Mouse (Mus musculus) 3134 (cell line): ENCODE data around the gene Ier3.

Source experiments
- DNase-seq: peaks from one replicate; pipeline ENCODE4 v3.0.0-alpha.2; 2011; ENCODE audit warnings: low spot score; ENCODE audit not compliant: insufficient read length; ENCODE audit errors: extremely low read depth

Ier3 gene

DNA sequence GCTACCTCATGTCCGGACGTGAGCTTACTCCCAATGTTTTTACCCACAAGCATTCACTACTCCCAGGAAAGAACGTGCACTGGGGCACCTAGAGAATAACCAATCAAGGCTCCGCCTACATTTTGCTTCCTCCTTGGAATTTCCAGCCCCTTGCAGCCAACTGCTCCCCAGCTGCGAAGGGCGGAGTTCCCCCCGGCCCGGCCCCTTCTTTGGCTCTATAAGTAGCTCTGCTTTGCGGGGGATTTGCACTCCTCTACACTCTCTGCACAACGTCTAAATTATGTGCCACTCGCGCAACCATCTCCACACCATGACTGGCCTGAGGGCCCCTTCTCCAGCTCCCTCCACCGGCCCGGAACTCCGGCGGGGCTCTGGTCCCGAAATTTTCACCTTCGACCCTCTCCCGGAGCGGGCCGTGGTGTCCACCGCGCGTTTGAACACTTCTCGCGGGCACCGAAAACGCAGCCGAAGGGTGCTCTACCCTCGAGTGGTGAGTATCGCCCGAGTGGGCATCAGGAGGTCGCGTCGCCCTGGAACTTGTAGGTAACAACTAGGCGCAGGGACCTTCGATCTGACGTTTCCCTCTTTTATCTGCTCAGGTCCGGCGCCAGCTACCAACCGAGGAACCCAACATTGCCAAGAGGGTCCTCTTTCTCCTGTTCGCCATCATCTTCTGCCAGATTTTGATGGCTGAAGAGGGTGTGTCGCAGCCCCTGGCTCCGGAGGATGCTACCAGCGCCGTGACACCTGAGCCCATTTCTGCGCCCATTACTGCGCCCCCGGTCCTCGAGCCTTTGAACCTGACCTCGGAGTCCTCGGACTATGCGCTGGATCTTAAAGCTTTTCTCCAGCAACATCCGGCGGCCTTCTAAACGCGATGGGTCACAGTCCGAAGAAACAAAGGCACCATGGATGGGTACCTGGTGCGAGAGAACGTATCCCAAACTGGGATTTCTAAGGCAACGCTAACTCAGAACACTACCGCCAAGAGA, at the start of gene Ier3:
Gene Ier3 (plus strand): TSS at position 246 of the 992 bp plus-strand sequence.
- peak; percentile 93 for DNase-seq

DNA sequence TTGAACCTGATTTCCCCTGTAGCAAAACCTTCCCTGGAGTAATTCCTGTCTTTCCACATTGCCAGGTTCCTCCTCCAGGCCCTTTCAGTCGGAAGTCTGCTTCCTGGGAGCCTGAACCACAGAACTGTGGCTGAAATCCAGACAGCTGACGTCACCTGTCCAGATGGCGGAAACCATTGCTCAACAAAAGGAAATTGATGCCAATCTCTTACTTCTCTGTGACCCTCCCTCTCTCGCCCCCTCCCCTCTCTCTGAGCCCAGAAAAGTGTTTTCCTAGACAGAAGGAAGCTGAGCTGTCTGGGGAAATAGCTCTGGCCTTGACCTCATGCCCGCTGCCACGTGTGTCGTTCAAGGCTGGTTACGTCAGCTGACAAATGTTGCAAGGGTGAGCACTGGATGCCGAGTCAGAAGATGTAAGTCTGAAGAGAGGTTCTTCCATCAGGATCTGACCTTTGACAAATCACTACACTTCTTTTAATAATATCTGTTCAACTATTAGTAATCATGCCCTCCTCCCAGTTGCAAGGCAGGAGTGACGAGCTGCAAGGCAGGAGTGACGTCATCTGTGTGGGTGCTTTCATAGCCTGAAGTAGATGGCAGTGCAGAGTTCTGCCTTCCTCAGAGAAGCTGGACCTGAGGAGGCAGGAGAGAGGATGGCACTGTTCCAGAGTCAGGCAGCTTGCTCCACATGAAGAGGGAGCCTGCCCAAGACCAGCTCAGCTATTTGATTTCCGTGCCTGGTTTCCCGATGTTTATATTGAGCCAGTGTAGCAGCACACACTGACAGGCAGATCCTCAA, 44.5 kb upstream of the Ier3 start:
- peak; percentile 80 for DNase-seq

DNA sequence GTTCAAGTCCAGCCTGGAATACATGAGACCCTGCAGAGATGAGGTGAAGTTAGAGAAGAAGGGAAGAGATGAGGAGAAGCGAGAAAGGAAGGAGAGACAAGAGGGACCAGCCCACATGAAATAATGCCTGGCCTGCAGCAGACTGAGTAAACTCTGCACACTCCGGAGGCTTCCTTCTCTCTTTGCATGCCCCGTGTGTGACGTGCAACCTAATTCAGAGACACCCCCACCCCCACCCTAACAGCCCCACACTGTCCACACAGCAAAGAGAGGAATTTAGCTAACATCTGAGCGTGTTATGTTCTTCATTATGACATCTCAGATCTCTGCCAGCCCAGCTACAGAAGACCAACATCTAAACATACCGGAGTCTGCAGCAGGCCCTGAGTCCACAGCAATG, 42.5 kb upstream of the Ier3 start:
- no peak for DNase-seq

DNA sequence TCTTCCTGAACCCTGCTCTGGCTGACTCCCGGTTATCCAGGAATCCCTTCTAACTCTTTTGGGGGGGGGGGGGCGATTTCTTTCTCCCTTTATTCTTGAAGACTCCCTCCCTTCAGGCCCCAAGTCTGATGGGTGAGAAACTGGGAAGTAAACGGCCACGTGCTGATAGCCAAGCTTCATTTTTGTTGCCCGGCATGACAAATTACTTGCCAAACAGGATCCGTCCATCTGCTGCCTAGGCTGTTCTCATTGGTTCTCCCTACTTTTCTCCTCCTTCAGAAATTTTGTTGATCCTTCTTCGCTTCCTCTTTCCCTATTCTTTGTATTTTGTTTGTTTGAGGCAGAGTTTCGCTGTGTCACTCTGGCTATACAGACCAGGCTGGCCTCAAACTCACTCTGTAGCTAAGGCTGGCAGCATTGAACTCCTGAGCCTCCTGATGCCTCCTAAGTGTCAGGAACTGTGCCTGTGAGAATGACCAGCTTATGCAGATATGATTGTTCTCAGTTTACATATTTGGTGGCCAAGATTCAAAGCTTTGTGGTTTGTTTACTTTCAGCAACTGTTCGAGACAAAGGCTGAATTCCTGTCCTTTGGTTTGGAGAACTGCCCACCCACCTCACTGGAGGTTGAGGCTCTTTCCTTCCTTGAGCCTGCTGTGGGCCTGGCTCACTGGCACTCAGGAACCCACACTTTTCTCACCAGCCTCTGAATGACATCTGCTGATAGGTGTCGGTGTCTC, 41.8 kb upstream of the Ier3 start:
- peak; percentile 21 for DNase-seq

DNA sequence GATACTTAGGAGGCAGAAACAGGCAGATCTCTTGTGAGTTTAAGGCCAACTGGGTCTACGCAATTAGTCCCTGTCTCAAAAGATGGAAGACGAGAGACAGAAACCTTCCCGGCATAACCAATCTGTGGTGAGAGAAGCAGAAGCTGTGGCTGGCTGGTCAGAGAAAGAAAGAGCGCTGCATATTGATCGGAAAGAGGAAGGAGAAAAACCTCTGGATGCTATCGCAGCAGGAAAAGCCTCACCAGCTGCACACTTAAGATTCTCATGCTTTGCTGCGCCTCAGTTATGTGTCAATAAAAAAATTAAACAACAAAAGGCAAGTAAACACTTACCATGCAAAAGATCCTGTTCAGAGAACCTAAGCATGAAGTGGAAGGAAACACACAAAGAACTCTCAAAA, 41.1 kb upstream of the Ier3 start:
- no peak for DNase-seq

DNA sequence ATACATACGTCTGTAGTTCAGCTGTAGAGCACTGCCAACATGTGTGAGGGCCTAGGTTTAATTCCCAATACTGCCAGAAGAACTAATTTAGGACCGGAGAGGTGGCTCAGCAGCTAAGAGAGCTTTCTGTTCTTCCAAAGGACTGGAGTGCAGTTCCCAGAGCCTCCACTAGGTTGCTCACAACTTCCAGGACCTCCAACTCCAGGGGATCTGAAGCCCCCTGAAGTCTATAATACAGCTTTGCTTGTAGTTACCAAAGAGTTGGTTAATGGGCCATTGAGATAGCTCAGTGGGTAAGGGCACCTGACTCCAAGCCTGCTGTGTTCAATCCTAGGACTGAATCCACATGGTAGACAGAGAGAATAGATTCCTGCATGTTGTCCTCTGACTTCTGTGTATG, 39.1 kb upstream of the Ier3 start:
- no peak for DNase-seq

DNA sequence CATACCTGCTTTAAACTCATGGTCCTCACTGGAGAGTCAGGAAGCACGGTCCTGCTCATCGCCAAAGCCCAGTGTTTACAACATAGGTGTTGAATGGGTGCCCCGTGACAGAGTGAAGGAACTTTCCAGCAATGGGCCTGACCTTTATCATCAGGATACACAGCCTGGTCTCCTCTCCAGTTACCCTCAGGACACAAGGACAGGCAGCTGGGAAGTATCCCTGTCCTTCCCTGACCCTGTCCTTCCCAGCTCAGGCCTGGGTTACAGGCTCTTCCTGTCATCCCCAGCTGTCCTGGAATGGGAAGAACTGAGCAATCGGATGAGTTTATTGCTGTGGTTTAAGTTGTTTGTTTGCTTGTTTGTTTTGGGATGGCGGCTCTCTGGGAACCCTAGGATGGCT, 38.6 kb upstream of the Ier3 start:
- no peak for DNase-seq

DNA sequence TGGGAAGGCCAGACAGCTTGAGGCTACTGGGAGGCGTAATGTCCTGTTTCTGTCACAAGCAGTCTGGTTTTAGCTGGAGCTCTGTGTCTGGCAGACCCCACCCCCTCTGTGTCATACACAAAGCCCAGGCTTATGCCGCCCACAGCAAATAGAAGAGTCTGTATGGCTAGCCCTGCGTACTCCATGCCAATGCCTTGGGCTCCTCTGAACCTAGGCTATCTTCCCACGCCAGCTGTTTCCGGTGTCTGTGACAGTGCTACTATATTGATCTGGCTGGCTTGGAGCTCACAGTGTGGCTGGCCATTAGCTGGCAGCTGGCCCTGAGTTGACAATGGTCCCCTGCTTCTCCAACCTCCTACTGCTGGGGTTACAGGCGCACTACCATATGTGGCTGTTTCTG, 37.5 kb upstream of the Ier3 start:
- DNase-seq: no peak

DNA sequence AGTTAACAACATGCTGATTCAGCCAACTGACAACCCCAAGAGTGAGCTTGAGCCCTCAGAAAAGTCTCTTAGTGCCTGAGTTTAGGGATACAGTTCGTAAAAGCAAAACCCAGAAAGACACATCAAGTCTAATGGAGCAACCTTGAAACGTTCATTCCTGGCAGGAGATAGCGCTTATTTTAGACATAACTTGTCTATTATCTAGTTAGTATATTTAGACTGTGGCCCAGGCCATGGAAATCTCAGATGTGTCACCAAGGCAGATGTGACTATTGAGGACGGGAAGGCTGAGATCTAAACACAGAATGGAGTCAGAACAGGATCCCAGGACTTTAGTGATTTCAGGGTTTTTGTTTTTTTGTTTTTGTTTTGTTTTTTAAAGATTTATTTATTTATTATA, 36.3 kb upstream of the Ier3 start:
- DNase-seq: no peak

DNA sequence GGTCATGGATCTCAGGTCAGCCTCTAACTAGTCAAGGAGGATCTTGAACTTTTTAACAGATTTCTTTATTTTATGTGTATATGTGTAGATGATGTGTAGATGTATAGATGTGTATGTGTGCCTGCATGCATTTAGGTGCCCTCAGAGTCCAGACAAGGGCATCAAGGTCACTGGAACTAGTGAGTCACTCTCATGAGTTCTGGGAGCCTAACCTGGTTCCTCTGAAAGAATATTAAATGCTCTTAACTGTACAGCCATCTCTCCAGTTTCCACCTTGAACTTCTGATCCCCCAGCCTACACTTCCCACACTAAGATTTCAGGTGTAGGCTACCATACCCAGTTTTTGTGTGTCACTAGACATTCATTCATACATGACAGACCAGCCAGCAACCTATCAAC, 34.0 kb upstream of the Ier3 start:
- DNase-seq: no peak

DNA sequence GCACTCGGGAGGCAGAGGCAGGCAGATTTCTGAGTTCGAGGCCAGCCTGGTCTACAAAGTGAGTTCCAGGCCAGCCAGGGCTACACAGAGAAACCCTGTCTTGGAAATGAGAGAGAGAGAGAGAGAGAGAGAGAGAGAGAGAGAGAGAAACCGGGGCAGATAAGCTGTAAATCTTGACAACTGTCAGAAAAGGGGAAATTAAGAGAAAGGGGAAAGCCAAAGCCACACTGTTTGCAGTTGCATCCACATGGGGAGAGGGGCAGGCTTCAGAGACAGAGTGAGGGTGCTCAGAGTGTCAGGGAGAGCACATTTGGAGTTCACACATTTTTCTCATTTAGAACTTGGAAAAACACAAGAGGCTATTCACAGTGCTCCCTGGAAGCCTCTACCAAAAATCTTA, 33.5 kb upstream of the Ier3 start:
- no peak for DNase-seq

DNA sequence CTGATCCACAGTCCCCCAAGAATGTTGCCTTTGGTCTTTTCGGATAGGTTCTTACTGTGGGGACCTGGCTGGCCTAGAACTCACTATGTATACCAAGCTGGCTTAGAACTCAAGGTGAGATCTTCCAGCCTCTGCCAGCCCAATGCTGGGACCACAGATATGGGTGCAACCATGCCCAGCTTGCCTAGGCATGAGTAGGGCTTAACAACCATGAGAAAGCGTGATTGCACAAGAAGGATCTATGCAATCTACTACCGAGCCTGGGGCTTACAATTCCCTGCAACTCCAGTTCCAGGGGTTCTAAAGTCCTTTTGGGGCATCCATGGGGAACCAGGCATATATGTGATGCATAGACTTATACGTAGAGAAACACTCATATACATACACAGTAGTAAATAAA, 30.6 kb upstream of the Ier3 start:
- DNase-seq: no peak

DNA sequence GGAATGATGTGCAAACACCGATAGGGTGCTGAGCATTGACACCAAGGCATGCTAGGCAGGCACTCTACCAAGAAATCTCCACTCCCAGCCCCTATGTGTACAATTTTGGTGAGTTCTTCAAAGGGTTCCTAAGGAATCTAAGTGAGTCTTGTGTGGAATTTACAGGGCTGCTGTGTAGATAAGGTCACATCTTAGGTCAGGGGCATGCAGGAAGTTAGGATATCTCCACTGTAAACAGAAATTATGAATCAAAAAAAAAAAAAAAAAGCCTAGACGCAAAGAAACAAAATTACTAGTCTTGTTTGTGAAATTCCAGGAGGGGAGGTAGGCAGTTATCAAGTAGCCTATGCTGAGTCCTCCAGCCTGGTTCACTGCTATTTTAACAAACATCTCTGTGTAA, 28.6 kb upstream of the Ier3 start:
- DNase-seq: no peak

DNA sequence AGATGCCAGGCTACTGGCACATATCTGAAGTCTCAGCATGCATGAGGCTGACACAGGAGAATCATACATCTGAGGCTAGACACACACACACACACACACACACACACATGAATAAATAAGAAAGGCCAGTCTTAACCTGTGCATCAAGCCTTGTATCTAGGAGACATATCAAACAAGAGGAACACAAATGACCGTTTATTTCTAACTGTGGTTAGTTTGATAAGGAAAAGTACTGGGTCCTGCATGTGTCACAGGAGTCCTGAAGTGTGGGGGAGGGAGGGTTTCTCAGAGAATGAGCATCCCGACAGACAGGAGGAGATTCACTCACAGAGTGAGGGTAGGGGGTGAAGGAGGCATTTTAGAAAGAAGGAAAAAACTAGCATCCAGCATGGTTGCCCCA, 26.4 kb upstream of the Ier3 start:
- no peak for DNase-seq

DNA sequence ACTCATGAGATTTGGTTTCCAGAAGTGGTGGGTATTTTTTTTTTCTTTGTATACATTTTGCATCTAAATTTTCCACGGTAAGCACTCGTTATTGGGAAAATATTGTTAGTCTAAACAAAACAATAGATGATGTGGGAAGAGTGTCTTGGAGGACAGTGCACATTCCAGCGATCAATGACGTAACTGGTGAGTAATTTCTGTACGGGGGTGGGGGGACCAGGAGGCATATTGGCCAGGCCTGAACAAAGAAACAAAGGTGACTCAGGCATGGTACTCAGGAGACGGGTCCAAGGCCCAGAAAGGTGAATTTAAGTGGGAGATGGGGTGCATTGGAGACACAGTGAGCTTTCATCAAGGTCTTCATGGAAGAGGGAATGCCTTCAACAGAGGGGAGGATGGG, 25.8 kb upstream of the Ier3 start:
- DNase-seq: no peak

DNA sequence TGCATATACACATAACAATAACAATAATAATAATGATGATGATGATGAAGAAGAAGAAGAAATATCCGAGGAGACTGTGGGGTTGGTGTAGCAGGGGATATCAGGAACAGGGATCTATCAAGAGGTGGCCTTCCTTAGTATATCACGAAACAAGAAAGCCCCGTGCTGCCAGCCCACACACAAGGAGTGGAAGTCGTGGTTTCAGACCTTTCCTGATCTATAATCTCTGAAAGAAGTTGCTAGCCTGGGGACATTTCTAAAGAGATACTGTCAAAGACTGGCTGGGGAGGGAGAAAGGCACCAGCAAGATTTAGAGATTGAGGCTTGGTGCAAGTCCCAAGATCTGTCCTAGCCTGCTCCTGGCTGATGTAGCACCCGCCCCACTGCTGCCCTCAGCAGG, 24.6 kb upstream of the Ier3 start:
- no peak for DNase-seq

DNA sequence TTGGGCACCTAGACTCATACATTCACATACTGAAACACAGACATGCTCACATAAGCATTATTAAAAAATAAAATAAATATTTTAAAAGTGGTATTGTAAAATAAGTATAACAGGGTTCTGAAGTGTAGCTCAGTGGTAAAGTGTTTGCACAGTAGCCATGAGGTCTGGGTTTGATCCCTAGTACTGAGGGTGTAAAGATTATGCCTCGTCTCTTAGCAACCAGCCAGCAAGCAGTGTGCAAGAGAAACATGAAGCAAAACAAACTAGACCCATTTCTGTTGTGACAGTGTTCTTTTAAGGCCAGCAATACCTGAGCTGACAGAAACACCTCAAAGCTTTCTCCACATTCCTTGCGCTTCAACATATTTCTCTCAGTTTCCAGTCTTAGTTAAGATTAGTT, 20.6 kb upstream of the Ier3 start:
- DNase-seq: no peak

DNA sequence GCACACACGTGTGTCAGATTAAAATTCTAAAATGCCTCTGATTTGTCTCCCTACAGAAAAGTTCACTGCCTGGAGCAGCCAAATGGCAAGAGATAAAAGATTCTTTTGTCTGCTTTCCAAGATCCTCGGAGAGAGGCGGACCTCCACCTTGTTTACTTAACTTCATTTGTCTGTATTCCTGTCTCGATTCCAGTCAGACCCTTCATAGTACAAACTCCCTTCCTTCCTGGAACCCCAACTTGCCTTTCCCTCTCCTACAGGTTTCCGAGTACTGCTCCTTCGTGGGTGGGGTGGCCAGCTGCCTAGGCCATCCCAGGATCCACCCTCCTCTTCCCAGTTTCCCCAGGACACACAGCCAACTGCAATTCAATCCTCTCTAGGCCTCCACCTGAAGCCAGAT, 18.5 kb upstream of the Ier3 start:
- no peak for DNase-seq

DNA sequence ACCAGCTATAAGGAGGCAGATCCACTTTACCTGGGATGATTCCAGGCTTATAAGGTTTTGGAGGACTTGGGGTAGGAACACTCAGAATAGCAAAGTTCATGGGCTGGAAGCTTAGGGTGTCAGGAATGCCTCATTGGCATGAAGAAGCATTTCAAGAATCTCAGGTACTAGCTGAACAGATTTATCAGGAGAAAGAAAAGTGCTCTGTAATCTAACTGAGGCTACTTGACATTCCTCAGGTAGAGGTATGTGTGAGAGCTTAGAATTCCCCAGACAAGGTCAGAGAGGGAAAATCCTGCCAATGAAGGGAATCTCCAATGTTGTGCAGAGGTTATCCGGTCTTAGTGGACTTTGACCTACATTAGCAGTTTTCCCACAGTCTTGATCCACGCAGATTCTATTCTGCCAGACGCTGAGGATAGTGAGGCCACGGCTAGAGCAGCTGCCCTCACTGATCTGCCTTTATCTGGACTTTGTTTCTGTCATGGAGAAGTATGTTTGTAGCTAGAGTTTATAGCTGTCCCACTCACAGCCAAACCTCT, 17.6 kb upstream of the Ier3 start:
- no peak for DNase-seq

DNA sequence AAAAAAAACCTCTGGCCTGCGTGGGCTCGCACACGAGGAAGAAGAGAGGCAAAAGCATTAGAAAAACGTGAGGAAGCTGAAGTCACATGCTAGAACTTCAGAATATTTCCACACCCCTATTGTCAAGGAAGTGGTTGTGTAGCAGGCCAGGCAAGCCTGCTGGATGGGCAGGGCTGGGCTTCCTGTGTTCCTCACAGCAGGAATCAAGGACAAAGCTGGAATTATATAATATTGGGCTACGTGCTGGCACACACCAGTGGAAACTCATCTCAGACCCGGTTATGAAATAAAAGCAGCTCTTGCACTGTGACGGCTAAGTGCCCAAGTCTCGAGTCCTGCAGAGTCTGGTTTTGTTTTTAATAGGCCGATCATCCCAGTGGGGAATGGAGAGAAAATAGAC, 13.4 kb upstream of the Ier3 start:
- DNase-seq: peak; percentile 70

DNA sequence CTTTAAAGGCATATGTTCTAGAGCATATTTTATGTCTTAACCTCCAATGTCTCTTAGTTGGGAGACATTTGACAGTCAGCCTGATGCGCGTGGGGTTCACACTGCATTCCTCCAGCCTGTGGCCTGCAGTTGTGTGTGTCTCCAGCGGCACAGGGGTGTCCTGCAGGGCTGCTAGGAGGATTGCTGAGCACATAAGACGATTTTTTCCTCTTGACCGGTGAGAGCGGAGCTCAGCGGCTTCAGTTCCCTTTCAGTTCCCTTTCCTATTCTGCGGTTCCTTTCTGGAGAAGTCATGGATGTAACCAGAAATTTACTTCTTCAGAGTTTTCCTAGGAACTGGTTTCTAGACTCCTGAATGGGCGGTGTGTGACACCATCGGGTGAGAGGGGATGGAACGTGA, 12.1 kb upstream of the Ier3 start:
- DNase-seq: no peak
